Mouse (Mus musculus): ENCODE data around the gene Rhox4e. TPM values are rescaled to one million over a fixed set of nuclear protein-coding genes. Genes with fewer than 3 reads are reported as not detected.
"Not testable (repeated sequence)": the region's sequence is repeated elsewhere in the genome, so short reads cannot be mapped to it uniquely, and the experiment has no call there.

Gene Rhox4e
- total RNA-seq (2021), result not detected

GRCm38 (mm10) chrX:37557112-37557511, at the start of gene Rhox4e:
TSS of gene Rhox4e (plus strand) at chrX:37557412.
- intact Hi-C loops (cut with DNase I); DNase-seq (ENCODE audit: low spot score in 2 of 2): not testable (repeated sequence)

- DNase-seq (ENCODE audit: low spot score in 2 of 2); intact Hi-C loops (cut with DNase I): not testable (repeated sequence)
Observed at GRCm38 (mm10) chrX:37514059-37514458, 43.2 kb upstream of the Rhox4e start, which contains the start of gene Rhox4d. TSS of gene Rhox4d (plus strand) at chrX:37514359.

GRCm38 (mm10) chrX:37530152-37530551, 27.1 kb upstream of the Rhox4e start, which contains the start of gene Rhox2e:
TSS of gene Rhox2e (plus strand) at chrX:37530452.
- intact Hi-C loops (cut with DNase I); DNase-seq (ENCODE audit: low spot score in 2 of 2): not testable (repeated sequence)

GRCm38 (mm10) chrX:37541719-37542118, 15.5 kb upstream of the Rhox4e start, which contains the start of gene Rhox3e:
TSS of gene Rhox3e (plus strand) at chrX:37542019.
- DNase-seq (ENCODE audit: low spot score in 2 of 2); intact Hi-C loops (cut with DNase I): not testable (repeated sequence)

GRCm38 (mm10) chrX:37571105-37571504, 13.9 kb downstream of the Rhox4e start, which contains the start of gene Rhox2f:
TSS of gene Rhox2f (plus strand) at chrX:37571405.
- intact Hi-C loops (cut with DNase I); DNase-seq (ENCODE audit: low spot score in 2 of 2): not testable (repeated sequence)

GRCm38 (mm10) chrX:37572638-37573037, 15.4 kb downstream of the Rhox4e start:
- intact Hi-C loops (cut with DNase I); DNase-seq (ENCODE audit: low spot score in 2 of 2): not testable (repeated sequence)

- not testable (repeated sequence) for DNase-seq (ENCODE audit: low spot score in 2 of 2)
Observed at GRCm38 (mm10) chrX:37580692-37581091, 23.5 kb downstream of the Rhox4e start, which contains the start of gene Rhox3f. TSS of gene Rhox3f (plus strand) at chrX:37580992.

GRCm38 (mm10) chrX:37607604-37608003, 50.4 kb downstream of the Rhox4e start, which contains the start of gene Rhox4f:
TSS of gene Rhox4f (minus strand) at chrX:37607704.
- intact Hi-C loops (cut with DNase I); DNase-seq (ENCODE audit: low spot score in 2 of 2): not testable (repeated sequence)

More at GRCm38 (mm10) chrX:37580692-37581091, 23.5 kb downstream of the Rhox4e start, which contains the start of gene Rhox3f:
- intact Hi-C loops (cut with DNase I), result not testable (repeated sequence)

Other genes starting within 250 kb of the Rhox4e start
- gene Rhox3a2, start 177.4 kb upstream of the Rhox4e start, total RNA-seq (2021), result not detected
- not detected for gene Rhox4a2, start 166.6 kb upstream of the Rhox4e start, total RNA-seq (2021)
- gene Rhox2b, start 145.3 kb upstream of the Rhox4e start, total RNA-seq (2021), result not detected
- gene Rhox4b, start 124.9 kb upstream of the Rhox4e start, total RNA-seq (2021), result not detected
- gene Rhox2c, start 103.7 kb upstream of the Rhox4e start, total RNA-seq (2021), result not detected
- gene Rhox3c, start 98.8 kb upstream of the Rhox4e start, total RNA-seq (2021), result not detected
- not detected for gene Rhox4c, start 77.1 kb upstream of the Rhox4e start, total RNA-seq (2021)
- gene Rhox2d, start 64.0 kb upstream of the Rhox4e start, total RNA-seq (2021), result not detected
- gene Rhox4d, start 43.1 kb upstream of the Rhox4e start, total RNA-seq (2021), result not detected
- gene Rhox2e, start 27.0 kb upstream of the Rhox4e start, total RNA-seq (2021), result not detected
- gene Rhox3e, start 15.4 kb upstream of the Rhox4e start, total RNA-seq (2021), result not detected
- gene Rhox2f, start 14.0 kb downstream of the Rhox4e start, total RNA-seq (2021), result not detected
- not detected for gene Rhox3f, start 23.6 kb downstream of the Rhox4e start, total RNA-seq (2021)
- not detected for gene Rhox4f, start 50.3 kb downstream of the Rhox4e start, total RNA-seq (2021)
- gene Rhox3g, start 71.2 kb downstream of the Rhox4e start, total RNA-seq (2021), result not detected
- not detected for gene Rhox2g, start 86.1 kb downstream of the Rhox4e start, total RNA-seq (2021)
- gene Rhox4g, start 93.9 kb downstream of the Rhox4e start, total RNA-seq (2021), result not detected
- gene Rhox3h, start 111.4 kb downstream of the Rhox4e start, total RNA-seq (2021), result not detected
- gene Rhox2h, start 115.9 kb downstream of the Rhox4e start, total RNA-seq (2021), result not detected
- not detected for gene Rhox5, start 247.4 kb downstream of the Rhox4e start, total RNA-seq (2021)

Data from left cerebral cortex, postnatal 25 days (tissue).